Mouse (Mus musculus): ENCODE results near the gene Pde4d.
A peak's percentile ranks its signal among the peaks of the same experiment; 100 is the strongest.

Gene Pde4d

DNA sequence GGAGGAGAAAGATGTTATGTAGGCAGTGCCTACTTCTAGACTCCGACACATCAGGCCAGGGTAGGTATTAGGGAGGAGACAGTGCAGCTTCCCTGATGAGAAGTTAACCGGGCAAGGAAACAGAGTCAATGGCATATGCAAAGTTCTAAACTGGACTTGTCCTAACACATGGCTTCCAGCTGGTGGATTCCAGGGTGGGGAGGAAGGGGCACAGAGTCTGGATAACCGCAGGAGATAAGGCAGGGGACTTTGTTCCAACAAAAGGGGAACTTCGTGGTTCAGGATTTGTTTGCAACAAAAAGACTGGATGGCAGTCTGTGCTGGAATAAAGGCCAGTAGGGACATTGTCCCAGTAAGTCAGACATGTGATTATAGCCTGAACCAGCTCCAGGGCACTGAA, 1042.1 kb downstream of the Pde4d start:
- DNase-seq (ENCODE audit: low read depth, low spot score), result no peak

DNA sequence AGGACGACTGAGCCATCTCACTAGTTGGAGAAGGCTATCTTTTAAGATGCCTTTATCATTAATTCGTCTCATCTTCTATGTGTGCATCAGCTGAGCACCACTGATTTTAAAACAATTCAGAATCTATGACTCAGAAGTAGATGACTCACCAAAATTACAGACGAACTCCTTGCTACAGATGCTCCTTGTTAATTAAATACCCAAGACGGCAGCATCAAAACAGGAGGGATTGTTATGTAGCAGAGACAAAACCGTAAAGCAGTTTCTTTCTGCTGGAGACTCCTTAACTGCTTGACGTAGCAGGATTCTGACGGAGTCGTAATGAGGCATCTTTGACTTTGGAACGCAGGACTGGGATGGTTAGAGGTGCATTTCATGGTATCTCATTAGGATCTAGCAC, 1050.6 kb downstream of the Pde4d start:
- DNase-seq (ENCODE audit: low read depth, low spot score), result no peak

DNA sequence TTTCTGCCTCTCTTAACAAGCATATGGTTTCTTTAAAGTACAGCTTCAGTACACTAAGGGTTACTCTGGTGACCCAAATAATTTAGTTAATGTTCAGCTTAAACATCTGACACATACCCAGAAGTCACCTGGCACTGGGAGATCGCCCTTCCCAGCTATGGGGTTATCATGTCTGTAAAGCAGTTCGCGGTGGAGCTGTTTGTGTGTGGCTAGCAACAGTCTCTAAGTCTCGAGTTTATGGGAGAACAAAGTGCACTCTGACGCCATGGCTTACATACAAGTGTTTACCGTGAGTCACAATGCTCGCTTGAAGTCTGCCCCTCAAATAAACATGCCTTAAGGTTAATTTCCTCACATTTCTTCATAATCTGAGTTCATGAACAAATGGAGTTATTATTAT, 1053.0 kb downstream of the Pde4d start:
- no peak for DNase-seq (ENCODE audit: low read depth, low spot score)

DNA sequence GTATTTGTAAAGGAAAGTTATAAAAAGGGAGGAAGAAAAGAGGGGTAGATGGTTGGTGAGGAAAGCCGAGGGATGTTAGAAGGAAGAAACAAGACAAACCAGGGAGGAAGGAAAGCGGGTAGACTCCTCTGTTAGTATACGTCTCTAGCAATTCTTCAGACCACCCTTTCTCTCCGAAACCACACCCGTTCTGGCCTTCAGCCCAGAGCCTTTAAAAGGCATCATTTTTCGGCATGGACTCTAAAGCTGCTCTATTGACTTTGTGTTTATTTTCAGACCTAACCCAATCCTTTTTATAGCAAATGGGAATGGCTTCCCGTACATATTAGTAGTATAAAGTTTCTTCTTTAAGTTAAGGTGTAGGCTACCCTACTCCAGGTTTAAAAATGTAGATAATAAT, 1057.0 kb downstream of the Pde4d start:
- DNase-seq (ENCODE audit: low read depth, low spot score), result no peak

DNA sequence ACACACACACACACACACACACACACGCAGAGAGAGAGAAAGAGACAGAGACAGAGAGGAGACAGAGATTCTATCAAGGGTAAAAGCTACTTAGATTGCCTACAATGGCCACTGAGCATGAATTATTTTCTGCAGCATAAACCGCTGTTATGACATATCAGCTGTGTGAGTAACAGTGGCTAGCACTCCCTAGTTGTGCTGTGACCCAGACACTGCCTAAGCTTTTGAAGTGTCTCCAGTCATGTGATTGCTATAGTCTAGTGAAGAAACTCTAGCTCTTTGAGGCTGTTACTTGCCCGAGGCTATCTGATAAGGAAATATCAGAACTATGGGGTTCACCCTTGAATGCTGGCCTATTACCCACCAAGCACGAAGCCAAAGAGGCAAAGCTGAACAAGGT, 1058.7 kb downstream of the Pde4d start:
- DNase-seq (ENCODE audit: low read depth, low spot score), result no peak

DNA sequence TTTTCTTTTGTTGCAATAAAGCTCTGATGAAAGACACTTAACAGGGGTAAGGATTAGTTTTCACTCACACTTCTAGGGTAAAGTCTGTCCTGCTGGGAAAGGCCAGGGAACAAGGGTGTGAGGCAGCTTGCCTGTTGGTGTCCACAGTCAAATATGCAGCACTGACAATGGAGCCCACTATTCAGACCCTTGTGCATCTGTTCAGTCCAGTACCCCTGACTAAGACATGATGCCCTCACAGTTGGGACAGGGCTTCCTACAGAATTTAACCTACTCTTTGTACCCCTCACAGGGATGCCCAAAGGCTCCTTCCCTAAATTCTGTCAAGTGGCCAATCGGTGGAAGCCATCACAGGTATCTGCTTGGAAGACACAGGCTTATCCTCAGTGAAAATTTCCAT, 1068.4 kb downstream of the Pde4d start:
- DNase-seq (ENCODE audit: low read depth, low spot score), result no peak

DNA sequence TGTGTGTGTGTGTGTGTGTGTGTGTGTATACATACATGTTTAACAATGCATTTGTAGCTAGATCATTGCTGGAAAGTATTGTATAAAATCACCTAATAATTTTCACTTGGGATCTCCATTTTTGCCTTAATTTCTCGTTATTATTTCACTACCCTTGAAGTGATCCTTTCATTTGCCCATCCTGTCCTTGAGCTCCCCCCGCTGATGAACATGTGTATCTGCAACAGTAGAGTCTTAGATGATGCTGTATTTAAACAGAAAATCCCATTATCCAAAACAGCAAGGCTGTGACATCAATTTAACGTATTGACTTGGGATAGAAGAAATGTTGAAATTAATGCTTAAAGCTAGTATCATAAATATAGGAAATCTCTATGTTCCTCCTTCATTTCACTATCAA, 1069.7 kb downstream of the Pde4d start:
- DNase-seq (ENCODE audit: low read depth, low spot score), result peak; percentile 28

DNA sequence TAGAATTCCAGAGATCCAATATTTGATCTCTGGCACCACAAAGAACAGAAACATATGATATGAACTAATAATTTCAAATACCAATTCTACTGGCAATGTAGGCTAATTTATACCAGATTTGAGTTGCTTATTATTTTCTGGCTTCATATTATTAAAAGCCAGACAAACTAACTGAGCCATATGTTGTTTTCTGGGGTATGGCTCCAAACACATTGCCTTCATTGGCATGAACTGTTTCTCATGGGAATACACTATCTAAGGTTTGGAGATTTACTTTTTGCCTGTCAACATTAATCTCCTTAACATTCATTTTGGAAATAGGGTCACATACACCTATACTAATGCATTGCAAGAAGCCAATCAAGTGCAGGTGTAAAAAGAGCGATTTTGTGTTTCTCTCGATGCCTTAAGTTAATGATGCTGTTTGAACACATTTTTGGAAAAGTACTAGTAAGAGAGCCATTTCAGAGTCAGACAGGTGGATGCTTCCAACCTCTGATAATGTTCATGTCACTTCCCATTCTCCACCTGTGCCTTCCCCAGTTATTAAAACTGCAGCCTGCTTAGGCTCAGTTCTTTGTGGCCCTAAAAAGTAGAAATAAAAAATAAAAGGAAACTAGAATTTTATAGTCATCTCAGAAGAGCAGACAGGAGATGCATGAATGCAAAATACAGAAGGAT, 1070.4 kb downstream of the Pde4d start:
- DNase-seq (ENCODE audit: low read depth, low spot score), result no peak

DNA sequence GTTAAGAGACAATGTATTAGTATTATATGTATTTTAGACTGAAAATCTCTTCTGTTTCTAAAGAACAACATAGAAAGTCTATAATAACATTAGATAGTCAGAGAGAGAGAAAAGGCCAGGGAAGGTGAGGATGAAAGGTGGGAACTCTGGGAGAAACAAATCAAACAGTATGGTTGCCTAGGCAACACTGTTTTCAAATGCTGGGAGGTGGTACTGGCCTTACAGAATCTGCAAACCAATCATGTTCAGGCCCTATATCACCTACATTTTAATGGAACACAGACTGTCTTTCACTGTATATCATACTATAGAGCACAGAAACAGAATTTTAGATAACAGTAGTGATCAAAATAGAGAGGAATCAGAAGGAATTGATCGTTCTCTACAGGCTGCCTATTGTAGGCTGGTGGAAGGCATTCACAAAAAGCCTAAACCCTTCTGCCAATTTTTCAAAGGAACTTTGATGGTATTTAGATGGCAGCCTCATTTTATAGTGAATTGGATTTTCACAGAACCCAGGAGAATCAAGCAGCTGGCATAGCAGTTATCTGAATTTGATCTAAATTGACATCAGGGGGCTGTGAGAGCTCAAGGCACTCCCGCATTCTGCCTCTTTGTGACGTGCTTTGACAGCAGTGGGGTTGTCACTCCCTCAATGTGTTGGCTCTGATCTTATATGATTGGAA, 1084.2 kb downstream of the Pde4d start:
- DNase-seq (ENCODE audit: low read depth, low spot score), result no peak

DNA sequence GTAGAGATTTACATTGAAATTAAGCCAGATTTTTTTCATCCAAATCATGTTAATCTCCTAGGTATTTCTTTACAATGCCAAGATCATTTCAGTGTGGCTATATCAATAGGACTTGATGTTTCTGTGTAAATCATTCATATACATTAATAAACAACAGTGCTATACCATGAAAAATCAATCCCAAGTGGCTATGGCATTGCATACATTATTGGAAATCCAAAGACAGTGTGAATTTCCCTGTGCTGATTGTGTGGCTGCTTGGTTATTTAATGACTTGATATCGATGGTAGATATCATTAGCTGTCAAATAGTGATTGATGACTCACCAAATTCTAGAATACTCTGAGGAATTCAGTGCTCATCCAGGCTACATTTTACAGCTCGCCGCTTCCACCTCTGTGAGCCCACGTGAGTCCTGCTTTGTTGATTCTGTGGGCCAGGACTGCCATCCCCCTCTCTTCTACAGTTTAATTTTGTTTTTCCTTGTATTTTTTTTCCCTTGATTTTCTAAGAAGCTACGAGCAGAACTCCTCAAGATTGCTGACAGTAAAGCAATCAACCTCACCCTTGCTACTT, 1085.0 kb downstream of the Pde4d start:
- no peak for DNase-seq (ENCODE audit: low read depth, low spot score)

DNA sequence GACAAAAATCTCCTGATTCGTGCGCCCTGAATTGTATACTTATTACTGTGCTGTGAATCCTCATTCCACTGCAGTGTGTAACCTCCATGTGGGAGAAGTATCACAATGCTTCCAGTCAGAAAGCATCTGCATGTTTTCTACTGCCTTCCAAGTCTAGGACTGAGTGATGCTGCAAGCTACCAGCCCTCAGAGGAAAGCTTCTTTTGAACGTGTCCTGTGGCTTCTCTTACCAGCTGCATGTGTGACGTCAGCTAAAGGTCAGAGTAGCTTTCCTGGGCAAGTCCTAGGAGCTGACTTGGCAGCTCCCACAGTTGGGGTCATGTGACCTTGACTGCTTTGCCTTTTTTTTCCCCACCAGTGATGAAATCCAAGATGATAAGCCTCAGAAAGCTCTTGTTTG, 1086.9 kb downstream of the Pde4d start:
- DNase-seq (ENCODE audit: low read depth, low spot score), result no peak

DNA sequence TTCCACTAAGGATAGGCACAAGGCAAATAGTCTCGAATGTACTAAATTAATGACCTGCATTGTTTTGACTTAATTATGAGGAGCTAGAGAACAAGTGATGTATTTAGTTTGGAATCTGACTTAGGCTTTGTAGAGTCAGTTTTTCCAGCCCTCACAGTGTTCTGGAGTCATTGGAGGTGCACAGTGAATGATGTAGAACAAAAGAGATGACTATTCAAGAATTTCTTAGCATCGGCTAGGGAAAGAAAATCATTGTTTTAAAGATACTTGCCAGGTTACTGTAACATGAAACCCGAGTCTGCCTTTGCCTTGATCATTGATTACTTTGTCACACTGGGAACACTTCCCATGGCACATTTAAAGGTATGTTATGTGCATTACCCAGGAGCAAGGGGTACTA, 1089.6 kb downstream of the Pde4d start:
- DNase-seq (ENCODE audit: low read depth, low spot score), result no peak

DNA sequence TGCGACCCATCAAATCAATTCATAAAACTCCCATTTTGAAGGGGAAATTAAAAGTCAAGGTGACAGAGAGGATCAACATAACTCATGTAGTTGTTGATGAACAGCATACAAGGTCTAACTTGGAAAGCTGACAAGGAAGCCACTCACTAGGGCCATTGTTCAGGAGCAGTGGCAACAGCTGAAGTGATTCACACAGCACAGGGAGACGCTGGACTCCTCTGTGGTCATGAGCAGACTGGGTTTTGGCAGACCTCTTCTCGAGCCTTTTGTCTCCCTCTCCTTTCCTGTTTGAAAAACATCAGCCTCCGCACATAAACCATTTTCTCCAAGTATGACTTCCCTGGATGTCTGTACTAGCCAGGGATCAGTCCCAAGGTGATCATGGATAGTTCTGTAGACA, 1094.9 kb downstream of the Pde4d start:
- no peak for DNase-seq (ENCODE audit: low read depth, low spot score)

DNA sequence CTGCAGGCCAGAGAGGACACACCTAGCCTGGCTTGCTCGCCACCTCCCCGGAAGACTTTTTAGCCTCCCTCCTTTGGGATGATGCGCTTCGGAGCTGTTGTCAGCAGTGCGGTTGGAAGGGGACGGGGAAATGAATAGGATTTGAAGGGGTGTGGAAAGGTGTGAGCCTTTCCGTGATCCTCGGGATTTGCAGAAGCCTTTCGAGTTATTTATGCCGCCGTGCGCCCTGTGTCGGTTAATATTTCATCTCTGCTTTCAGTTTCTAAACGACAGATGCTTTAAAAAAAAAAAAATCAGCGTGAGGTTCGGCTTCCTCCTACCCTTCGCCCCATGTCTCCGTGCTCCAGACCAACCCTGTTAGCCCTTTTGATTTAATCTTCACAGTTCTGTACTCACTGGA, 1096.6 kb downstream of the Pde4d start:
- no peak for DNase-seq (ENCODE audit: low read depth, low spot score)

DNA sequence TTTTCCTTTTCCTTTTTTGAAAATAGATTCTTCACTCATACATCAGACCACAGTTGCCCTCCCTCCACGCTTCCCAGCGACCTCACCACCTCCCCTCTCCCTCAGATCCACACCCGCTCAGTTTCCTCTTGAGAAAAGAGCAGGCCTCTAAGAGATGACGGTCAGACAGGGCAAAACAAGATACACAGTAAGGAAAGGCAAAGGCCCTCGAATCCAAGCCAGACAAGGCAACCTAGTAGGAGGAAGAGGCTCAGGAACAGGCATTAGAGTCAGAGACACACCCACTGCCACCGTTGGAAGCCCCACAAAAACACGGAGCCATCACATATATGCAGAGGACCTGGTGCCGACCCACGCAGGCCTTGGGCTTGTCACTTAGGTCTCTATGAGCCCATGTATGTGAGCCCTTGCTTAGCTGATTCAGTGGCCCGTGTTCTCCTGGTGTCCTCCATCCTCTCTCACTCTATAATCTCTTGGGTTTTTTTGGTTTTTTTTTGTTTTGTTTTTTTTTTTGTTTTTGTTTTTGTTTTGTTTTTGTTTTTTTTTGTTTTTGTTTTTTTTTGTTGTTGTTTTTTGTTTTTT, 1097.3 kb downstream of the Pde4d start:
- DNase-seq (ENCODE audit: low read depth, low spot score), result no peak

DNA sequence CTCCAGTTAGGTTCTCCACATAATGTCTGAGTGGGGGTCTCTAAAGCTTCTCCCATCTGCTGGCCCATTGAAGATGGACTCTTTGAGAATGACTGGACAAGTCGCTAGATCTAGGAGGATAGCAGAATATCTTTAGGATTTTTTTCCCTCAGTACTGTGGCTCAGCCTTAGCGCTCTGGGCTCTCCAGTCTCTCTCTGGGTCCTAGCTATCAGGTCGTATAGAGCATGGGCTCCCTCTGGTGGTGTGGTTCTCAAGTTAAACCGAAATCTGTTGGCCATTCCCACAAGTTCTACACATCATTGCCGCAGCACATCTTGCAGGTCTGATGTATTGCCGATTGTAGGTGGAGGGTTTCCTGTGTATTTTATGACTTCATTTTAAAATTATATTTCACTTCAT, 1098.0 kb downstream of the Pde4d start:
- DNase-seq (ENCODE audit: low read depth, low spot score), result peak; percentile 92

DNA sequence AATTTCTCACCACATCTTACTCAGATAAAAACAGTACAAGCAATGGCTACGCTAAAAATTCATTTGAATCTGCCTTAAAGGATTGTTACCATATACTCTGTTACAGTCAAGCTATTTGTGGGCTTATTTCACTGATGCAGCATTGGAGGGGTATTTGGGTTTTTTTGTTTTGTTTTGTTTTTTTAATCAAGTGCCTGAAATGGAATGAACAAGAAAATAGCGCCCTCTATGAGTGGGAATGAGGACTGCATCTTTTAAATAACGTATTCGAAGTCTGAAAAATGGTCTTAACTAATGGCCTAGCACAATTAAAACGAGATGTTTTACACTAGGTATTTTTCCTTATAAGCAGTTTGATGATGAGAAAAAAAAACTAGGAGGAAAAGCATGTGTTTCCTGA, 1098.5 kb downstream of the Pde4d start:
- peak; percentile 38 for DNase-seq (ENCODE audit: low read depth, low spot score)

DNA sequence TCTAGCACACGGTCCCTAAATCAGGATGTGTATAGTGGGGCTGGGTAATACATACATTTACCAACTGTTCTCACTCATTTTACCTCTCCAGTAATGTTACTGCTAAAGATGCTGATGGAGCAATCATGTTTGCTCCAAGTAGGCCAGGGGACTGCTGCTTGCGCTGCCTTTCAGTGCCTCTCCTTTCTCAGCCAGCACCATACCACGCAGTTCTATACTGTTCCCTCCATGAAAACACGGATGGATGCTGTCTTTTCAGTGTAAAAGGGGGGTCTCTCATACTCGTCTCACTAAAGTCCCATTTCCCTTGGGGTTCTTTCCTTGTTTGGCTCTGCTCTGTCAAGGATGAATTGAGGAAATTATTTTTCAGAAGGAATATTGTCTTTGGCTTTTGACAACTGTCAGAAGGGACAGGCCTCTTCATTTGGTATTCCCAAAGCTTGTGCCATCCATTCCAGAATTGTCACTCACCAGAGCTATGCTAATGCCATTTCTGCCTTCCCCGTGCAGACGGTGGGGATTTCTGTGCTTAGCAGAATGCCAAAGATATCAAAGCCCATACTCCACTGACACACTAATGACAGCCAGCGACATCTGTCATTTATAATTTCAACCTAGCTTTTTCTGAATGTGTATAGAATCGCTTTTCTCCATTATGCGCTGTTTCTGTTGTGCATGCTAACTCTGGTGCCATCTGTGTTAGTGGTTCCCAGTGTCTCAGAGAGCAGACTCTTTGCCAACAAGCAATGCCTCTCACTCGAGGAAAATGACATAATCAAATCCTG, 1099.2 kb downstream of the Pde4d start:
- no peak for DNase-seq (ENCODE audit: low read depth, low spot score)

DNA sequence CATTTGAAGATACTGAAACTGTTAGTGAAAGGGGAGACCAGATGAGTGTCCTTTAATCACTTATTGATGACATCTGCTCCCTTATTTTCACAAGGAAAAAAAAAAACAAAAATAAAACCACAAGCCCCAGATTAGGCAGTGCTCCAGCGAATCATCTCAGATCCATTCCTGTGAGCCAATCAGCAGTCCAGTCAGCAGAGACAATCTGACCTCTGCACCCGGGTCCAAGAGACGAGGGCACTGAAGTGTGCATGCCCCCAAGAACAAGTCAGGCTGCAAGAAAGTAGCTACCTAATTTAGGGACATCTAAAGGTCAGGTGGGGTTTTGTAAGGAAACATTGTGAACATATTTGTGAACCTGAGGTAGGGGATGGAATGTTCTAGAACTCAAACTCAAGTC, 1102.1 kb downstream of the Pde4d start:
- DNase-seq (ENCODE audit: low read depth, low spot score), result no peak

DNA sequence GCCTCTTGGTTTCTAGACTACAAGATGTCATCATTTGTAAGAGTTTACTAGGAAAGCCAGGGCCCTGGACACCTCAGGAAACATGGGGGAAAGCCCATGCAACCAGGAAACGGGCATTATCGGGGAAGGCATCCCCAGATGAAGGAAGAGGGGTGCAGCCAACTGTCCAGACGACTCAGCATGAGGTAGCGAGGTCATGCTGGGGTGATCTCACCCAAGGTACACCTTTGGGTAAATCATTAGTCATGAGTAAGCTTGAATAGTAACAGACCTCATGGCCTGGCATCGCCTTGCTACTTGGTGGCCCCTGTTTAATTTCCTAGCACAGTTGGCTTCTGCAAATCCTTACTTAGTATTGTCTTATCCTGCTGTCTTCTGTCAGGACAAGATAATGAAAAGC, 1105.8 kb downstream of the Pde4d start:
- DNase-seq (ENCODE audit: low read depth, low spot score), result no peak

DNA sequence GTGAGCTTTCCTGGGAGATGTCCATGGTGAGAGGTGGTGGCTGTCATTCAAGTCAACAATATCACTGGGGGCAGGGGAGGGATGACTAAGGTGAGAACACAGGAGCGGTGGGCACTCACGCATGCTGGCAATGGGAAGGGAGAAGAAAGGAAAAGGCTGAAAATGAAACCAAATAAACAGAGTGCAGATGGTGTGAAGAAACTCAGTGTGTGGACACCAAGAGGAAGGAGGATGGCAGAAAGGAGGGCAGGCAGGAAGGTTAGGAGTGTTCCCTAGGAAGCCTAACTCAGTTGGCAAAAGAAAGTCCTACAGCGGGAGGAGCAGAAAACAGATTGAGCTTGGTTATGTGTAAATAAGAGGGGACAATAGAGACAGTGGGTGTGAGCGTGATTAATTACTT, 1107.1 kb downstream of the Pde4d start:
- DNase-seq (ENCODE audit: low read depth, low spot score), result no peak
